Mouse (Mus musculus) left cerebral cortex, adult 11 months (tissue): ENCODE measurements around the gene Hnrnpk.
"Not testable (repeated sequence)": the region's sequence is repeated elsewhere in the genome, so short reads cannot be mapped to it uniquely, and the experiment has no call there.

Experiments
- DNase-seq: peaks from one replicate; pipeline ENCODE4 v3.0.0; 2022; ENCODE audit warnings: low spot score

Gene Hnrnpk

GRCm38 (mm10) chr13:58403243-58403642 lies at the start of gene Hnrnpk:
Hnrnpk (minus strand) TSS chr13:58403343.
- DNase-seq: not testable (repeated sequence)

GRCm38 (mm10) chr13:58452246-58452645 lies 49.1 kb upstream of the Hnrnpk start:
- no peak for DNase-seq

- DNase-seq: no peak
Observed at GRCm38 (mm10) chr13:58450459-58451182, 47.5 kb upstream of the Hnrnpk start.

- DNase-seq: no peak
Observed at GRCm38 (mm10) chr13:58446541-58446940, 43.4 kb upstream of the Hnrnpk start.

- DNase-seq: no peak
Observed at GRCm38 (mm10) chr13:58443787-58444186, 40.6 kb upstream of the Hnrnpk start.

GRCm38 (mm10) chr13:58443326-58443725 lies 40.2 kb upstream of the Hnrnpk start:
- no peak for DNase-seq

GRCm38 (mm10) chr13:58439716-58440115 lies 36.6 kb upstream of the Hnrnpk start:
- no peak for DNase-seq

- DNase-seq: no peak
Observed at GRCm38 (mm10) chr13:58423061-58423660, 20.0 kb upstream of the Hnrnpk start.

- no peak for DNase-seq
Observed at GRCm38 (mm10) chr13:58422242-58422641, 19.1 kb upstream of the Hnrnpk start.

GRCm38 (mm10) chr13:58421026-58421425 lies 17.9 kb upstream of the Hnrnpk start:
- DNase-seq: no peak

- DNase-seq: no peak
Observed at GRCm38 (mm10) chr13:58419266-58419665, 16.1 kb upstream of the Hnrnpk start.

GRCm38 (mm10) chr13:58418656-58419055 lies 15.5 kb upstream of the Hnrnpk start:
- no peak for DNase-seq

- DNase-seq: no peak
Observed at GRCm38 (mm10) chr13:58415838-58416237, 12.7 kb upstream of the Hnrnpk start.

- no peak for DNase-seq
Observed at GRCm38 (mm10) chr13:58415374-58415773, 12.2 kb upstream of the Hnrnpk start.

GRCm38 (mm10) chr13:58411073-58411472 lies 7.9 kb upstream of the Hnrnpk start:
- no peak for DNase-seq

- DNase-seq: no peak
Observed at GRCm38 (mm10) chr13:58402744-58403110, 416 bp downstream of the Hnrnpk start.

GRCm38 (mm10) chr13:58402003-58402743 lies 970 bp downstream of the Hnrnpk start, which contains the start of gene Rmi1:
Rmi1 (plus strand) TSS chr13:58402248.
- DNase-seq: peak; percentile 93

- DNase-seq: peak; percentile 51
Observed at GRCm38 (mm10) chr13:58401135-58402002, 1.8 kb downstream of the Hnrnpk start.

GRCm38 (mm10) chr13:58400576-58400975 lies 2.6 kb downstream of the Hnrnpk start:
- DNase-seq: no peak

GRCm38 (mm10) chr13:58397651-58398050 lies 5.5 kb downstream of the Hnrnpk start:
- no peak for DNase-seq

- not testable (repeated sequence) for DNase-seq
Observed at GRCm38 (mm10) chr13:58394392-58394791, 8.8 kb downstream of the Hnrnpk start.
